Mouse (Mus musculus) adrenal gland, adult 18-20 months (tissue): ENCODE data around the gene Arhgap45. TPM values are rescaled to one million over a fixed set of nuclear protein-coding genes. Genes with fewer than 3 reads are reported as not detected.

ENCODE experiments used
- DNase-seq, 2 experiments: peaks; one replicate each; pipeline ENCODE4 v3.0.0; 2021 to 2022; ENCODE audit warnings: low spot score in 2 of 2
- long read RNA-seq, 2 experiments: library from polyadenylated mRNA; stranded (forward); transcript quantifications; one replicate each; pipeline ENCODE4 v2.0.0; 2021
- total RNA-seq, 2 experiments: library from RNA; stranded (reverse); gene quantifications; 1 replicate in 1 of 2; 2 replicates in 1 of 2; pipeline ENCODE4 v1.2.3; 2021

The Arhgap45 gene
- 1 to 10 TPM; 5.5 to 7.3 TPM for total RNA-seq
- long read RNA-seq, experiment 1, transcript Arhgap45-202 (23 exons, 3,948 nt) = major isoform, 7 of 12 reads
- long read RNA-seq, experiment 1, partial matches to known transcripts = 2 of 12 reads
- long read RNA-seq, experiment 1, other reads (novel, unspliced or antisense) = 3 of 12 reads
- long read RNA-seq, experiment 2, partial matches to known transcripts = 2 of 13 reads
- long read RNA-seq, experiment 2, other reads (novel, unspliced or antisense) = 3 of 13 reads

GRCm38 (mm10) chr10:80016511-80016910, at the start of gene Arhgap45:
Gene Arhgap45, plus strand, starts transcription at chr10:80016653.
- no peak for DNase-seq

GRCm38 (mm10) chr10:79966886-79967400, 49.5 kb upstream of the Arhgap45 start:
- no peak for DNase-seq

GRCm38 (mm10) chr10:79968181-79968580, 48.3 kb upstream of the Arhgap45 start:
- DNase-seq = no peak

- no peak for DNase-seq
Measured at GRCm38 (mm10) chr10:79969124-79969568, 47.3 kb upstream of the Arhgap45 start.

GRCm38 (mm10) chr10:79970415-79971182, 45.9 kb upstream of the Arhgap45 start, which contains the start of gene Grin3b:
Gene Grin3b, plus strand, starts transcription at chr10:79970715.
- DNase-seq = no peak

GRCm38 (mm10) chr10:79971183-79971497, 45.3 kb upstream of the Arhgap45 start:
- no peak for DNase-seq

- no peak for DNase-seq
Measured at GRCm38 (mm10) chr10:79972831-79973230, 43.6 kb upstream of the Arhgap45 start.

- DNase-seq = no peak
Measured at GRCm38 (mm10) chr10:79974087-79974486, 42.4 kb upstream of the Arhgap45 start.

GRCm38 (mm10) chr10:79974668-79975067, 41.8 kb upstream of the Arhgap45 start:
- no peak for DNase-seq

GRCm38 (mm10) chr10:79976071-79976721, 40.3 kb upstream of the Arhgap45 start:
- DNase-seq = no peak

- DNase-seq = no peak
Measured at GRCm38 (mm10) chr10:79976722-79977107, 39.7 kb upstream of the Arhgap45 start.

- no peak for DNase-seq
Measured at GRCm38 (mm10) chr10:79977324-79977723, 39.1 kb upstream of the Arhgap45 start.

GRCm38 (mm10) chr10:79978061-79978460, 38.4 kb upstream of the Arhgap45 start:
- DNase-seq = no peak

- no peak for DNase-seq
Measured at GRCm38 (mm10) chr10:79979401-79980155, 36.9 kb upstream of the Arhgap45 start.

- no peak for DNase-seq
Measured at GRCm38 (mm10) chr10:79983205-79983604, 33.2 kb upstream of the Arhgap45 start.

- DNase-seq = peak; percentile 60 to 70
Measured at GRCm38 (mm10) chr10:79983670-79984069, 32.8 kb upstream of the Arhgap45 start.

- peak; percentile 81 to 85 for DNase-seq
Measured at GRCm38 (mm10) chr10:79984195-79984816, 32.1 kb upstream of the Arhgap45 start, which contains the start of gene Tmem259. Gene Tmem259, minus strand, starts transcription at chr10:79984330.

- peak; percentile 80 to 84 for DNase-seq
Measured at GRCm38 (mm10) chr10:79984871-79985270, 31.6 kb upstream of the Arhgap45 start.

- peak in 1 of 2 experiments; percentile 37 for DNase-seq
Measured at GRCm38 (mm10) chr10:79985334-79986231, 30.9 kb upstream of the Arhgap45 start.
